Mouse (Mus musculus) MEL (cell line): ENCODE measurements at regions not wholly inside any gene's neighbourhood (a gene's known extent, or its start where the extent isn't known, plus 50 kb on each side); places are given as distances from the start of the nearest gene placed in this dataset.

Experiments used
- CTCF ChIP-seq, 3 experiments: IDR thresholded peaks in 2 of 3; conservative IDR thresholded peaks in 1 of 3; 2 replicates each; pipeline ENCODE4 v1.5.1; 2011 to 2012; ENCODE audit warnings: low read length in 3 of 3, low read depth in 2 of 3, mild to moderate bottlenecking in 2 of 3, improper control_type of control experiment in 1 of 3, inconsistent platforms in 1 of 3, mixed read lengths in 1 of 3, moderate library complexity in 1 of 3; ENCODE audit not compliant: control insufficient read depth in 1 of 3, insufficient read depth in 1 of 3, poor library complexity in 1 of 3, severe bottlenecking in 1 of 3
- ELF1 ChIP-seq: IDR thresholded peaks from 2 replicates; pipeline ENCODE4 v1.6.1; 2014; ENCODE audit warnings: low read depth, mild to moderate bottlenecking, inconsistent platforms, low read length, improper control_type of control experiment, moderate library complexity
- EP300 ChIP-seq, 2 experiments: IDR thresholded peaks; 2 replicates each; pipeline ENCODE4 v1.6.1; 2011; ENCODE audit warnings: improper control_type of control experiment in 2 of 2, low read length in 2 of 2, low read depth in 1 of 2, mild to moderate bottlenecking in 1 of 2
- HCFC1 ChIP-seq: IDR thresholded peaks from 2 replicates; pipeline ENCODE4 v1.6.1; 2012; ENCODE audit warnings: low read depth, mild to moderate bottlenecking, inconsistent platforms, low read length, improper control_type of control experiment, moderate library complexity
- MYC ChIP-seq: IDR thresholded peaks from 2 replicates; pipeline ENCODE4 v1.6.1; 2011; ENCODE audit warnings: low read depth, mild to moderate bottlenecking, low read length, improper control_type of control experiment, moderate library complexity
- POLR2A ChIP-seq, 2 experiments: IDR thresholded peaks; 2 replicates each; pipeline ENCODE4 v1.6.1; 2011 to 2012; ENCODE audit warnings: low read length in 2 of 2, mild to moderate bottlenecking in 2 of 2, control low read depth in 1 of 2, improper control_type of control experiment in 1 of 2, low read depth in 1 of 2, moderate library complexity in 1 of 2; ENCODE audit not compliant: control insufficient read depth in 1 of 2, insufficient read depth in 1 of 2, poor library complexity in 1 of 2
- SMC3 ChIP-seq: IDR thresholded peaks from 2 replicates; pipeline ENCODE4 v1.6.1; 2011; ENCODE audit warnings: low read depth, low read length, improper control_type of control experiment
- ZMIZ1 ChIP-seq: IDR thresholded peaks from 2 replicates; pipeline ENCODE4 v1.6.1; 2012; ENCODE audit warnings: low read depth, mild to moderate bottlenecking, inconsistent platforms, low read length, improper control_type of control experiment, moderate library complexity

GRCm38 (mm10) chr15:67825796-67826484, 1325.2 kb upstream of the Lrrc6 start:
- no peak for TF ChIP-seq POLR2A (IDR thresholded peaks at IDR 0.05; ENCODE audit: control insufficient read depth in 1 of 2, insufficient read depth in 1 of 2, low read depth in 1 of 2, low read length in 2 of 2, poor library complexity in 1 of 2)
- TF ChIP-seq CTCF (IDR thresholded peaks at IDR 0.05 in 2 of 3, conservative IDR thresholded peaks at IDR 0.05 in 1 of 3; ENCODE audit: control insufficient read depth in 1 of 3, insufficient read depth in 1 of 3, low read depth in 2 of 3, low read length in 3 of 3, poor library complexity in 1 of 3, severe bottlenecking in 1 of 3) = no peak
- TF ChIP-seq SMC3 = no peak
- TF ChIP-seq EP300 (IDR thresholded peaks at IDR 0.05; ENCODE audit: low read depth in 1 of 2, low read length in 2 of 2) = no peak
- TF ChIP-seq ZMIZ1 = no peak
- no peak for TF ChIP-seq MYC
- TF ChIP-seq ELF1 = no peak
- TF ChIP-seq HCFC1 = no peak
